Mouse (Mus musculus) macrophage (primary cell): ENCODE data around the gene Shc4. TPM values are rescaled to one million over a fixed set of nuclear protein-coding genes. Genes with fewer than 3 reads are reported as not detected.

Source experiments
- H3K27ac ChIP-seq: fragments of 350-480 bp; formaldehyde crosslinking; 2 replicates; pipeline ENCODE4 v1.9.0; 2021
- H3K36me3 ChIP-seq: fragments of 350-480 bp; formaldehyde crosslinking; 2 replicates; pipeline ENCODE4 v1.9.0; 2021; ENCODE audit errors: inconsistent target
- H3K4me3 ChIP-seq: fragments of 350-480 bp; formaldehyde crosslinking; 2 replicates; pipeline ENCODE4 v1.9.0; 2021; ENCODE audit errors: inconsistent target
- H3K79me2 ChIP-seq: fragments of 350-480 bp; formaldehyde crosslinking; 2 replicates; pipeline ENCODE4 v1.9.0; 2021; ENCODE audit errors: inconsistent target
- WGBS: methylation state at CpG from one replicate; pipeline ENCODE4 v1.1.7; 2026; ENCODE audit warnings: inconsistent platforms; ENCODE audit not compliant: missing documents; 5-methylcytosine and 5-hydroxymethylcytosine counted together
- polyA plus RNA-seq: library from polyadenylated mRNA; stranded (reverse); fragments of 250-400 nt; gene quantifications from 3 replicates; pipeline ENCODE4 v1.2.4, GENCODE M21; 2018; ENCODE audit warnings: inconsistent platforms

The Shc4 gene
- polyA plus RNA-seq, 1 experiment from 2014 or later: 0.99 TPM

- WGBS: 91% methylated on average over 7 of the region's 7 CpGs
- Histone ChIP-seq H3K4me3 (no peak overlapping the region), H3K36me3 (no peaks in the 10 kb centered on the region), H3K79me2 (no peaks in the 10 kb centered on the region), H3K27ac (no peak overlapping the region)
Observed at GRCm38 (mm10) chr2:125637331-125637730, 86.6 kb downstream of the Shc4 start.

- no peak overlapping the region for H3K27ac ChIP-seq
- H3K36me3 ChIP-seq: no peaks in the 10 kb centered on the region
- no peaks in the 10 kb centered on the region for H3K79me2 ChIP-seq
- WGBS: 94% methylated on average over 2 of the region's 2 CpGs
- no peak overlapping the region for H3K4me3 ChIP-seq
Observed at GRCm38 (mm10) chr2:125630010-125630409, 93.9 kb downstream of the Shc4 start.

GRCm38 (mm10) chr2:125628487-125628886 is 95.5 kb downstream of the Shc4 start:
- Histone ChIP-seq H3K27ac (no peak overlapping the region), H3K79me2 (peaks cover 13% of the 10 kb centered on the region), H3K36me3 (no peaks in the 10 kb centered on the region), H3K4me3 (no peak overlapping the region)
- 85% methylated on average over 6 of the region's 6 CpGs for WGBS

- no peak overlapping the region for H3K4me3 ChIP-seq
- no peaks in the 10 kb centered on the region for H3K36me3 ChIP-seq
- H3K27ac ChIP-seq: no peak overlapping the region
- peaks cover 33% of the 10 kb centered on the region for H3K79me2 ChIP-seq
- 90% methylated on average over 4 of the region's 4 CpGs for WGBS
Observed at GRCm38 (mm10) chr2:125626536-125626935, 97.4 kb downstream of the Shc4 start.

GRCm38 (mm10) chr2:125624837-125625351 is 99.1 kb downstream of the Shc4 start, which contains the start of gene Cep152:
Gene Cep152 (minus strand): TSS chr2:125625113.
- WGBS: under 1% methylated on average over 50 of the region's 50 CpGs
- Histone ChIP-seq H3K36me3 (peaks cover 4% of the 10 kb centered on the region), H3K79me2 (peaks cover 46% of the 10 kb centered on the region), H3K4me3 (peak within 1 kb of the TSS; percentile 67), H3K27ac (peak within 1 kb of the TSS; percentile 14; the same call in 1 of the 2 replicates)

GRCm38 (mm10) chr2:125624127-125624685 is 99.7 kb downstream of the Shc4 start:
- H3K79me2 ChIP-seq: peaks cover 46% of the 10 kb centered on the region
- peaks cover 11% of the 10 kb centered on the region for H3K36me3 ChIP-seq
- H3K4me3 ChIP-seq: peak overlapping the region; percentile 67
- 9% methylated on average over 9 of the region's 9 CpGs for WGBS
- H3K27ac ChIP-seq: peak overlapping the region; percentile 14; the same call in 1 of the 2 replicates

GRCm38 (mm10) chr2:125623211-125623610 is 100.7 kb downstream of the Shc4 start:
- no peak overlapping the region for H3K27ac ChIP-seq
- H3K79me2 ChIP-seq: peaks cover 46% of the 10 kb centered on the region
- peaks cover 18% of the 10 kb centered on the region for H3K36me3 ChIP-seq
- 89% methylated on average over 15 of the region's 15 CpGs for WGBS
- H3K4me3 ChIP-seq: no peak overlapping the region; the same call in 1 of the 2 replicates

- Histone ChIP-seq H3K79me2 (peaks cover 46% of the 10 kb centered on the region), H3K27ac (no peak overlapping the region), H3K36me3 (peaks cover 42% of the 10 kb centered on the region), H3K4me3 (no peak overlapping the region)
- 97% methylated on average over 25 of the region's 25 CpGs for WGBS
Observed at GRCm38 (mm10) chr2:125620213-125620907, 103.6 kb downstream of the Shc4 start.

GRCm38 (mm10) chr2:125615858-125616424 is 108.0 kb downstream of the Shc4 start:
- peaks cover 84% of the 10 kb centered on the region for H3K36me3 ChIP-seq
- 82% methylated on average over 8 of the region's 8 CpGs for WGBS
- peaks cover 7% of the 10 kb centered on the region; the same call in 1 of the 2 replicates for H3K79me2 ChIP-seq
- no peak overlapping the region for H3K4me3 ChIP-seq
- H3K27ac ChIP-seq: no peak overlapping the region

- no peak overlapping the region for H3K27ac ChIP-seq
- peaks cover 2% of the 10 kb centered on the region; the same call in 1 of the 2 replicates for H3K79me2 ChIP-seq
- H3K4me3 ChIP-seq: no peak overlapping the region
- 90% methylated on average over 7 of the region's 7 CpGs for WGBS
- peaks cover 87% of the 10 kb centered on the region for H3K36me3 ChIP-seq
Observed at GRCm38 (mm10) chr2:125615440-125615839, 108.5 kb downstream of the Shc4 start.

GRCm38 (mm10) chr2:125606220-125606845 is 117.6 kb downstream of the Shc4 start:
- H3K36me3 ChIP-seq: peaks cover 43% of the 10 kb centered on the region; the same call in 1 of the 2 replicates

GRCm38 (mm10) chr2:125604646-125605045 is 119.3 kb downstream of the Shc4 start:
- Histone ChIP-seq H3K27ac (no peak overlapping the region), H3K36me3 (peaks cover 42% of the 10 kb centered on the region), H3K79me2 (no peaks in the 10 kb centered on the region), H3K4me3 (no peak overlapping the region)
- 89% methylated on average over 7 of the region's 7 CpGs for WGBS

More at GRCm38 (mm10) chr2:125606220-125606845, 117.6 kb downstream of the Shc4 start:
- WGBS: 91% methylated on average over 17 of the region's 17 CpGs
- Histone ChIP-seq H3K27ac (no peak overlapping the region), H3K4me3 (no peak overlapping the region), H3K79me2 (no peaks in the 10 kb centered on the region)

- H3K36me3 ChIP-seq: peaks cover 44% of the 10 kb centered on the region
- WGBS: 96% methylated on average over 3 of the region's 3 CpGs
- no peak overlapping the region for H3K27ac ChIP-seq
Observed at GRCm38 (mm10) chr2:125602970-125603369, 121.0 kb downstream of the Shc4 start.

GRCm38 (mm10) chr2:125598958-125599357 is 125.0 kb downstream of the Shc4 start:
- WGBS: 96% methylated on average over 4 of the region's 4 CpGs
- no peaks in the 10 kb centered on the region for H3K79me2 ChIP-seq
- no peak overlapping the region for H3K4me3 ChIP-seq
- peaks cover 39% of the 10 kb centered on the region for H3K36me3 ChIP-seq
- no peak overlapping the region for H3K27ac ChIP-seq

More at GRCm38 (mm10) chr2:125602970-125603369, 121.0 kb downstream of the Shc4 start:
- Histone ChIP-seq H3K79me2 (no peaks in the 10 kb centered on the region), H3K4me3 (no peak overlapping the region)
